Mouse (Mus musculus) ES-Bruce4 (cell line): ENCODE measurements around the gene Krr1. TPM values are rescaled to one million over a fixed set of nuclear protein-coding genes. Genes with fewer than 3 reads are reported as not detected.

Experiments used
- H3K27ac ChIP-seq: 2 replicates; pipeline ENCODE4 v1.5.1; 2012; ENCODE audit warnings: low read length, inconsistent platforms; ENCODE audit not compliant: insufficient read depth
- H3K27me3 ChIP-seq: 2 replicates; pipeline ENCODE4 v1.6.1; 2012; ENCODE audit warnings: mild to moderate bottlenecking, low read length, inconsistent platforms; ENCODE audit not compliant: control insufficient read depth, poor library complexity, insufficient read depth, severe bottlenecking
- H3K36me3 ChIP-seq: 2 replicates; pipeline ENCODE4 v1.6.1; 2012; ENCODE audit warnings: inconsistent platforms, mild to moderate bottlenecking, low read length, moderate library complexity; ENCODE audit not compliant: control insufficient read depth, poor library complexity, insufficient read depth, severe bottlenecking
- H3K4me1 ChIP-seq: one replicate; pipeline ENCODE4 v1.8.1; 2011; ENCODE audit warnings: low read length; ENCODE audit not compliant: control insufficient read depth, insufficient read depth
- H3K4me3 ChIP-seq: 2 replicates; pipeline ENCODE4 v1.5.1; 2011; ENCODE audit warnings: low read depth, mild to moderate bottlenecking, low read length
- H3K9ac ChIP-seq: 2 replicates; pipeline ENCODE4 v1.6.1; 2012; ENCODE audit warnings: low read depth, mild to moderate bottlenecking, inconsistent platforms; ENCODE audit not compliant: poor library complexity, severe bottlenecking
- H3K9me3 ChIP-seq: replicated peaks from 2 replicates; pipeline ENCODE4 v1.6.1; 2012; ENCODE audit warnings: mild to moderate bottlenecking, low read length, inconsistent platforms; ENCODE audit not compliant: control insufficient read depth, poor library complexity, insufficient read depth, severe bottlenecking
- CTCF ChIP-seq: IDR thresholded peaks from one replicate; pipeline ENCODE4 v1.8.1; 2011; ENCODE audit warnings: low read depth, low read length
- EP300 ChIP-seq: IDR thresholded peaks from 2 replicates; pipeline ENCODE4 v1.6.1; 2011; ENCODE audit warnings: low read depth, low read length; ENCODE audit not compliant: insufficient read depth
- POLR2A ChIP-seq: IDR thresholded peaks from one replicate; pipeline ENCODE4 v1.8.1; 2011; ENCODE audit warnings: low read length; ENCODE audit not compliant: insufficient read depth
- polyA plus RNA-seq: library from polyadenylated mRNA; stranded (reverse); fragments of >200 nt; gene quantifications from 2 replicates; pipeline ENCODE4 v1.2.4, GENCODE M21; 2011; ENCODE audit warnings: low read depth; ENCODE audit not compliant: missing spikeins, insufficient read depth, insufficient read length

Gene Krr1
- polyA plus RNA-seq, 1 experiment, result 77.1 TPM

DNA sequence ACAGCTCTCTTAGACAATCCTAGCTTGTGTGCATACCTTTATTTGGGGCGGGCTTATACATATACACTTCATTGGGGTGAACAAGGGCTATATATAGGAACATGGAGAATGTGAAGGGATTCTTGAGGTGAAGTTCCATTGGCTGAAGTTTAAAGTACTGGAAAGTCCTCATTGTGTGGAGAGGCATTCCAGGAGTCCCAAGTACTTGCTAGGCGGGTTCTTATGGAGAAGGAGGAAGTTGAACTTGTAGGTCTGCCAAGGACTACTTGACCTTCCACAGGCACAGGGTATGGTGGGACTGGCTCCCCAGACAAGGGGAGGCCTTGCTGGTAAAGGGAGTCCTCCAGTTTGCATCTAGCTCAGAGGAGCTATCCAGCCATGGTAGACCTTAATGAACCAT, 13.1 kb upstream of the Krr1 start:
- no peak for TF ChIP-seq POLR2A
- no peak for TF ChIP-seq EP300
- no peak overlapping the region for H3K4me3 ChIP-seq
- H3K36me3 ChIP-seq, result no peaks in the 10 kb centered on the region
- no peaks in the 10 kb centered on the region for H3K9me3 ChIP-seq
- H3K27me3 ChIP-seq, result no peaks in the 10 kb centered on the region
- no peaks in the 10 kb centered on the region for H3K4me1 ChIP-seq
- no peak overlapping the region for H3K27ac ChIP-seq
- H3K9ac ChIP-seq, result no peak overlapping the region

DNA sequence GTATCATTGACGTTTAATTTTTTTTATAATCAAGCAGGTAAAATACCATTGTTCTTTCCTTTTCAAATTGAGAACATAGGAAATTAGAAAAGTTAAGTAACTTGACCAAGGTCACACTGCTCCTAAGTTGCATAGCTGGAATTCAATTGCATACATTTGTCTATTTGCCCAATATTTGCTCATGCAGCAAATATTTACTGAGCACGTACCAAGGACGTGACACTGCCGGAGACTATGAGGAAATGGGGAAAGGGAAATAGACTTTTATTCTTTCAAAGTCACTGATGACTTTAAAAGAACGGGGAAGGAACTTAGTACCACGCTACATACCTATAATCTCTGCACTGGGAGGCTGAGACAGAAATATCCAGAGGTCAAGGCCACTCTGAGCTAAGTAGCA, 12.0 kb upstream of the Krr1 start:
- Histone ChIP-seq H3K27me3 (no peaks in the 10 kb centered on the region), H3K27ac (no peak overlapping the region), H3K9ac (no peak overlapping the region), H3K4me1 (no peaks in the 10 kb centered on the region), H3K36me3 (no peaks in the 10 kb centered on the region), H3K4me3 (no peak overlapping the region), H3K9me3 (no peaks in the 10 kb centered on the region)
- no peak for TF ChIP-seq CTCF
- no peak for TF ChIP-seq POLR2A
- no peak for TF ChIP-seq EP300

DNA sequence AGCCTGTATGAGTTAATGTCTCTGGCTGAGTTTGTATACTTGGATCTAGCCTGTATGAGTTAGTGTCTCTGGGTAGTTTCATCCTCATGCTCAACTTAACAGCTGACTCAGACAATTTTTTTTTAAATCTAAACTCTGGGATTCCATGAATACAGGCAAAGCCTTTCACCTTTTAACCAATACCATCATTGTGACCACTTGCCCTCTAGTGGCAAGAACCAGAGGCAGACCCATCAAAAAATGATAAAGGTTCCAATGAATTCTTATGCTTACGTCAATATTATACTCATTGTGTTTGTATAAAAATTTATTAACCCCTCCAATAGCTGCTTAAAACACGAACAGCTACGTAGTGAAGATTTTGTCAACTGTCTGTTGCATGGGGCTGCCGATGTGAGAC, 6.1 kb upstream of the Krr1 start:
- no peaks in the 10 kb centered on the region for H3K4me1 ChIP-seq
- no peaks in the 10 kb centered on the region for H3K36me3 ChIP-seq
- no peak overlapping the region for H3K9ac ChIP-seq
- no peak overlapping the region for H3K27ac ChIP-seq
- no peaks in the 10 kb centered on the region for H3K9me3 ChIP-seq
- no peaks in the 10 kb centered on the region for H3K27me3 ChIP-seq
- TF ChIP-seq POLR2A (no peak), EP300 (no peak), CTCF (no peak)
- H3K4me3 ChIP-seq, result no peak overlapping the region

DNA sequence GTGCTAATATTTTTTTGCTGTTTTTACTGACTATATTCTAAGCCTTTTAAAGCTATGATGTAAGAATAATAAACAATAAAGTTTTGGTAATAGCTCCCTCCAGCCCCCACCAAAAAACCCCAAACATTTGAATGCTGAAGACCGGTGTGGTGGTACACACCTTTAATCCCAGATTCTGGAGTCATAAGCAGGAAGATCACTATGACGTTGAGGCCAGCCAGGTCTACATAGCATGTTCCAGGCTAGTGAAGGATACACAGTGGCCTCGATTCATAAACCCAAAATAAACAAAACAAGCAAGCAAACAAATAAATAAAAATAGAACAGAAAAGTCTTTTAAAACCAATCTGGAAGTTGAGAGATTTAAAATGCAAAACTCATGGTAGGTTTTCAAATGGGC, 535 bp upstream of the Krr1 start:
- TF ChIP-seq CTCF (no peak), EP300 (no peak), POLR2A (no peak)
- no peak overlapping the region for H3K4me3 ChIP-seq

DNA sequence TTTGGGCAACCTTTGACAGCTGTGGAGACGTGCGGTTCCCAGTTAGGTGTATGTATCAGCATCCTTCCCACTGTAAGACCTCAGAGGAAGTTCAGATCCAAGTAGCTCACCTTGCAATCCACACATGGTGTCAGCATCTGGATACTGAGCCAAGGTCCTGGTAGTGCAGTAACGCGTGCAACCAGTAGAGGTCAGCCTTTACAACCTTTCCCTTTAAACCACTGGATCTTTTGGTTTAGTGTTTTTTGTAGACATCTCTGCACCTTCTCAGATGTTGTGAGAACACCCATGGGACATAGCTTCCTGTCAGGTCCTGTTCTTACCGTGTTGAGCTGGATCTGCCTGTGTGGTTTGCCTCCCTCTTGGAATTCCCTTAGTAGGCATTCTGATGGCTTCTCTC, 5.1 kb downstream of the Krr1 start:
- H3K27me3 ChIP-seq, result no peaks in the 10 kb centered on the region
- TF ChIP-seq POLR2A, result no peak
- no peak for TF ChIP-seq EP300
- peak; percentile 57 for TF ChIP-seq CTCF
- no peak overlapping the region for H3K9ac ChIP-seq
- no peaks in the 10 kb centered on the region for H3K4me1 ChIP-seq
- no peak overlapping the region for H3K4me3 ChIP-seq
- no peak overlapping the region for H3K27ac ChIP-seq
- peaks cover 47% of the 10 kb centered on the region for H3K36me3 ChIP-seq
- no peaks in the 10 kb centered on the region for H3K9me3 ChIP-seq

More for the DNA sequence above, 535 bp upstream of the Krr1 start:
- no peak overlapping the region for H3K9ac ChIP-seq
- H3K4me1 ChIP-seq, result no peaks in the 10 kb centered on the region
- H3K27ac ChIP-seq, result no peak overlapping the region
- H3K27me3 ChIP-seq, result no peaks in the 10 kb centered on the region
- peaks cover 10% of the 10 kb centered on the region; the same call in 1 of the 2 replicates for H3K36me3 ChIP-seq
- H3K9me3 ChIP-seq, result no peaks in the 10 kb centered on the region

DNA sequence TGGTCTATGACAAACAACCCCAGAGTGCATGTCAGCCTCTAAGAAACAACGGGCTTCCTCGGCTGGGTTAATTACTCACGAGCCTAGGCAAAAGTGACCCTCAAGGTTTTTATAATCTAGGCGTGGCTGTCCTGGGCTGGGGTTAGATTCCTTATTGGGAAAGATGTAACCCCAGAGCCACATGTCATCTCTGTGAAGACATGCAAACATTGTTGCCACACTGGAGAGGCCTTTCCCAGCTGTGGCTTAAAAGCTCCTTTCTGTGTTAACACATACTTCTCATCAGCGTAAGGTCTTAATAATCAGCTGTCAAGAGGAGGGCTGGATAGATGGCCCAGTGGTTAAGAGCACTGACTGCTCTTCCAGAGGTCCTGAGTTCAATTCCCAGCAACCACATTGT, 10.6 kb downstream of the Krr1 start:
- no peak for TF ChIP-seq EP300
- TF ChIP-seq POLR2A, result no peak
- no peak for TF ChIP-seq CTCF
- Histone ChIP-seq H3K27ac (no peak overlapping the region), H3K4me3 (no peak overlapping the region), H3K36me3 (peaks cover 71% of the 10 kb centered on the region), H3K27me3 (no peaks in the 10 kb centered on the region), H3K9me3 (no peaks in the 10 kb centered on the region), H3K4me1 (no peaks in the 10 kb centered on the region), H3K9ac (no peak overlapping the region)
